Mouse (Mus musculus): ENCODE measurements at regions not wholly inside any gene's neighbourhood (a gene's known extent, or its start where the extent isn't known, plus 50 kb on each side); places are given as distances from the start of the nearest gene placed in this dataset.
A peak's percentile ranks its signal among the peaks of the same experiment; 100 is the strongest.

- Histone ChIP-seq H3K9me3 (replicated peaks; ENCODE audit: control insufficient read depth, low read length) (no peaks in the 10 kb centered on the region), H3K4me3 (ENCODE audit: low read depth, low read length) (no peak overlapping the region), H3K4me1 (ENCODE audit: control insufficient read depth, insufficient read depth, low read length) (no peaks in the 10 kb centered on the region), H3K36me3 (ENCODE audit: control insufficient read depth, insufficient read depth, low read length) (no peaks in the 10 kb centered on the region), H3K27ac (ENCODE audit: low read depth, low read length) (no peak overlapping the region), H3K9ac (ENCODE audit: low read length) (no peak overlapping the region), H3K27me3 (replicated peaks; ENCODE audit: control insufficient read depth, insufficient read depth, low read length) (no peaks in the 10 kb centered on the region), H3K4me2 (ENCODE audit: low read length) (no peak overlapping the region)
- 85% methylated on average over 2 of the region's 2 CpGs for WGBS
- ATAC-seq (no peak), DNase-seq (ENCODE audit: low spot score) (peak; percentile 17)
Observed at GRCm38 (mm10) chr1:49082555-49082954, 1817.9 kb upstream of the Tmeff2 start.

- H3K36me3 ChIP-seq (ENCODE audit: control insufficient read depth, insufficient read depth, low read length), result no peaks in the 10 kb centered on the region
- no peaks in the 10 kb centered on the region for H3K4me1 ChIP-seq (ENCODE audit: control insufficient read depth, insufficient read depth, low read length)
- no peak overlapping the region for H3K27ac ChIP-seq (ENCODE audit: low read depth, low read length)
- no peak overlapping the region for H3K4me2 ChIP-seq (ENCODE audit: low read length)
- H3K9ac ChIP-seq (ENCODE audit: low read length), result no peak overlapping the region
- WGBS, result 51% methylated on average over 2 of the region's 2 CpGs
- no peaks in the 10 kb centered on the region for H3K27me3 ChIP-seq (replicated peaks; ENCODE audit: control insufficient read depth, insufficient read depth, low read length)
- H3K4me3 ChIP-seq (ENCODE audit: low read depth, low read length), result no peak overlapping the region
- DNase-seq (ENCODE audit: low spot score) (peak; percentile 17), ATAC-seq (no peak)
- H3K9me3 ChIP-seq (replicated peaks; ENCODE audit: control insufficient read depth, low read length), result no peaks in the 10 kb centered on the region
Observed at GRCm38 (mm10) chr1:49099573-49099972, 1800.9 kb upstream of the Tmeff2 start.

GRCm38 (mm10) chr1:49109090-49109489 is 1791.4 kb upstream of the Tmeff2 start:
- no peaks in the 10 kb centered on the region for H3K27me3 ChIP-seq (replicated peaks; ENCODE audit: control insufficient read depth, insufficient read depth, low read length)
- no peak overlapping the region for H3K27ac ChIP-seq (ENCODE audit: low read depth, low read length)
- ATAC-seq, result no peak
- H3K36me3 ChIP-seq (ENCODE audit: control insufficient read depth, insufficient read depth, low read length), result no peaks in the 10 kb centered on the region
- 60% methylated on average over 2 of the region's 2 CpGs for WGBS
- no peaks in the 10 kb centered on the region for H3K9me3 ChIP-seq (replicated peaks; ENCODE audit: control insufficient read depth, low read length)
- no peak for DNase-seq (ENCODE audit: low spot score)
- H3K4me1 ChIP-seq (ENCODE audit: control insufficient read depth, insufficient read depth, low read length), result no peaks in the 10 kb centered on the region
- H3K4me3 ChIP-seq (ENCODE audit: low read depth, low read length), result no peak overlapping the region
- no peak overlapping the region for H3K9ac ChIP-seq (ENCODE audit: low read length)
- no peak overlapping the region for H3K4me2 ChIP-seq (ENCODE audit: low read length)

GRCm38 (mm10) chr1:49109511-49109910 is 1790.9 kb upstream of the Tmeff2 start:
- H3K4me3 ChIP-seq (ENCODE audit: low read depth, low read length), result no peak overlapping the region
- H3K4me2 ChIP-seq (ENCODE audit: low read length), result no peak overlapping the region
- H3K9ac ChIP-seq (ENCODE audit: low read length), result no peak overlapping the region
- no peaks in the 10 kb centered on the region for H3K9me3 ChIP-seq (replicated peaks; ENCODE audit: control insufficient read depth, low read length)
- H3K27ac ChIP-seq (ENCODE audit: low read depth, low read length), result no peak overlapping the region
- no peaks in the 10 kb centered on the region for H3K36me3 ChIP-seq (ENCODE audit: control insufficient read depth, insufficient read depth, low read length)
- WGBS, result 73% methylated on average over 1 of the region's 1 CpGs
- ATAC-seq (no peak), DNase-seq (ENCODE audit: low spot score) (no peak)
- H3K27me3 ChIP-seq (replicated peaks; ENCODE audit: control insufficient read depth, insufficient read depth, low read length), result no peaks in the 10 kb centered on the region
- no peaks in the 10 kb centered on the region for H3K4me1 ChIP-seq (ENCODE audit: control insufficient read depth, insufficient read depth, low read length)
